Mouse (Mus musculus) neural tube, embryonic 11.5 days (tissue): ENCODE results near the gene Itih5. TPM values are rescaled to one million over a fixed set of nuclear protein-coding genes. Genes with fewer than 3 reads are reported as not detected.
A peak's percentile ranks its signal among the peaks of the same experiment; 100 is the strongest.

Experiments
- ATAC-seq: fragments of 200-750 bp; cut with Nextera tagmentation; 2 replicates; pipeline ENCODE4 v1.8.0; 2017; ENCODE audit warnings: moderate number of reproducible peaks, mild to moderate bottlenecking, moderate TSS enrichment, moderate library complexity; ENCODE audit not compliant: insufficient read depth, low FRiP score, low TSS enrichment
- DNase-seq: peaks from one replicate; pipeline ENCODE4 v3.0.0-alpha.2; 2015; ENCODE audit warnings: low spot score
- H3K27ac ChIP-seq: fragments of 300-500 bp; sonication (generic); 2 replicates; pipeline ENCODE4 v1.5.1; 2014; ENCODE audit warnings: low read depth, mild to moderate bottlenecking, low read length
- H3K27me3 ChIP-seq: fragments of 300-500 bp; sonication (generic); 2 replicates; pipeline ENCODE4 v1.6.1; 2014; ENCODE audit warnings: mild to moderate bottlenecking, low read length, mixed read lengths; ENCODE audit not compliant: control insufficient read depth, insufficient read depth
- H3K36me3 ChIP-seq: fragments of 300-500 bp; sonication (generic); 2 replicates; pipeline ENCODE4 v1.6.1; 2014; ENCODE audit warnings: mild to moderate bottlenecking, low read length, moderate library complexity, mixed read lengths; ENCODE audit not compliant: control insufficient read depth, insufficient read depth
- H3K4me1 ChIP-seq: fragments of 300-500 bp; sonication (generic); 2 replicates; pipeline ENCODE4 v1.6.1; 2014; ENCODE audit warnings: low read length, mixed read lengths; ENCODE audit not compliant: control insufficient read depth, insufficient read depth
- H3K4me2 ChIP-seq: fragments of 300-500 bp; sonication (generic); 2 replicates; pipeline ENCODE4 v1.6.1; 2014; ENCODE audit warnings: low read depth, mild to moderate bottlenecking, moderate library complexity
- H3K4me3 ChIP-seq: fragments of 300-500 bp; sonication (generic); 2 replicates; pipeline ENCODE4 v1.5.1; 2014; ENCODE audit warnings: low read depth, low read length
- H3K9ac ChIP-seq: fragments of 300-500 bp; sonication (generic); 2 replicates; pipeline ENCODE4 v1.6.1; 2014; ENCODE audit warnings: mild to moderate bottlenecking, low read length
- H3K9me3 ChIP-seq: fragments of 300-500 bp; sonication (generic); 2 replicates; pipeline ENCODE4 v1.6.1; 2016; ENCODE audit warnings: low read length; ENCODE audit not compliant: control insufficient read depth
- WGBS: fragments of 180-500 bp; shearing (Covaris S2); extraction: QIAGEN DNeasy Blood & Tissue Kit; methylation state at CpG from one replicate; pipeline ENCODE4 v1.1.7; 2014; 5-methylcytosine and 5-hydroxymethylcytosine counted together
- polyA plus RNA-seq: library from polyadenylated mRNA; unstranded; fragments of >200 nt; fragmentation: Nextera tagmentation; extraction: Ambion mirVana; gene quantifications from 2 replicates; pipeline ENCODE4 v1.2.1, GENCODE M21; 2014

The Itih5 gene
- 4.9 and 5.0 TPM in 2 replicates for polyA plus RNA-seq

GRCm38 (mm10) chr2:10153201-10154075 is at the start of gene Itih5:
Gene Itih5 (plus strand): TSS chr2:10153571.
- 0 out of 2 replicates have a peak, but pooled peaks cover 5% of the 10 kb centered on the region for H3K4me1 ChIP-seq
- no peaks in the 10 kb centered on the region for H3K27me3 ChIP-seq
- 8% methylated on average over 27 of the region's 27 CpGs for WGBS
- H3K9ac ChIP-seq = peak within 1 kb of the TSS; percentile 44
- DNase-seq (peak; percentile 78), ATAC-seq (peak; percentile 91)
- peak within 1 kb of the TSS; percentile 77 for H3K4me2 ChIP-seq
- peak within 1 kb of the TSS; percentile 38 for H3K4me3 ChIP-seq
- H3K36me3 ChIP-seq = no peaks in the 10 kb centered on the region
- no peak within 1 kb of the TSS for H3K27ac ChIP-seq
- H3K9me3 ChIP-seq = no peaks in the 10 kb centered on the region

DNA sequence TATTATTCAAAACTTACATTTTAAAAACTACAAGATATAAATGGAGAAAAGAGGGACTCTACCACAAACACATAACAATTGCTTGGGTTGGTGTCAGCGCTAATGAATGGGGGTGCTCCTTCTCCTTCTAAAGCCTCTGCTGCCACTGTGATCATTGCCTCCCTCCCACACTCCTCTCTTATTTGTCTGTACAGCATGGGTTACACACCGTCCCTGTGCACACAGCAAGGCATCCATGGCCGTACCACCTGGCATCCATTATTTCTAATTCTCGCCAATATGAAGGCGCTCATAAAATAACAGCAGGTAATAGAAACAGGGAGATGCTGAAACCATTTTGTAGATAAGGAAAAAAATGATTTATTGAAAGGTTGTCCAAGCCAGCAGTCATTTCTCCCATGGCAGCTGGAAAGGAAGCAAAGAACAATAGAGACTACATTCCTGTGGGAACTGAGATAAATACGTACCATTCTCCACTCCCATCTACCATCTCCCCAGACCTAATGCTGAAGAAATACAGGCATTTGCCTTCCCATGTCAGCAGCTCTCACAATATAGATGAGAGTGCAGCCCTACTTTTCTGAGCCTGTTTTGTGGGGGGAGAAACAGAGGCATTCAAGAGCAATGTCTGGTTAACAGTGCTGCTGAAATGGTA is 44.7 kb upstream of the Itih5 start:
- no peak for DNase-seq
- Histone ChIP-seq H3K27ac (no peak overlapping the region), H3K9me3 (no peaks in the 10 kb centered on the region), H3K27me3 (no peaks in the 10 kb centered on the region), H3K4me2 (no peak overlapping the region), H3K9ac (no peak overlapping the region), H3K4me3 (no peak overlapping the region), H3K36me3 (no peaks in the 10 kb centered on the region), H3K4me1 (no peaks in the 10 kb centered on the region)
- no peak for ATAC-seq
- WGBS = 73% methylated on average over 6 of the region's 6 CpGs

- DNase-seq = no peak
- no peaks in the 10 kb centered on the region for H3K4me1 ChIP-seq
- no peak overlapping the region for H3K4me2 ChIP-seq
- no peak overlapping the region for H3K4me3 ChIP-seq
- no peak for ATAC-seq
- no peak overlapping the region for H3K27ac ChIP-seq
- no peaks in the 10 kb centered on the region for H3K9me3 ChIP-seq
- WGBS = 80% methylated on average over 1 of the region's 1 CpGs
- H3K27me3 ChIP-seq = no peaks in the 10 kb centered on the region
- H3K36me3 ChIP-seq = no peaks in the 10 kb centered on the region
- H3K9ac ChIP-seq = no peak overlapping the region
These were observed 34.6 kb upstream of the Itih5 start for GRCm38 (mm10) chr2:10118751-10119150.

- no peak overlapping the region for H3K4me3 ChIP-seq
- no peaks in the 10 kb centered on the region for H3K27me3 ChIP-seq
- H3K27ac ChIP-seq = no peak overlapping the region
- DNase-seq = no peak
- no peaks in the 10 kb centered on the region for H3K4me1 ChIP-seq
- H3K9ac ChIP-seq = no peak overlapping the region
- H3K9me3 ChIP-seq = no peaks in the 10 kb centered on the region
- WGBS = 90% methylated on average over 8 of the region's 8 CpGs
- ATAC-seq = no peak
- H3K36me3 ChIP-seq = no peaks in the 10 kb centered on the region
- no peak overlapping the region for H3K4me2 ChIP-seq
These were observed 34.1 kb upstream of the Itih5 start for GRCm38 (mm10) chr2:10119276-10119675.

GRCm38 (mm10) chr2:10121826-10122225 is 31.5 kb upstream of the Itih5 start:
- Histone ChIP-seq H3K27me3 (no peaks in the 10 kb centered on the region), H3K36me3 (no peaks in the 10 kb centered on the region), H3K4me1 (no peaks in the 10 kb centered on the region), H3K4me3 (no peak overlapping the region), H3K9ac (no peak overlapping the region), H3K9me3 (no peaks in the 10 kb centered on the region), H3K4me2 (no peak overlapping the region), H3K27ac (no peak overlapping the region)
- DNase-seq = no peak
- WGBS = 70% methylated on average over 3 of the region's 3 CpGs
- no peak for ATAC-seq

DNA sequence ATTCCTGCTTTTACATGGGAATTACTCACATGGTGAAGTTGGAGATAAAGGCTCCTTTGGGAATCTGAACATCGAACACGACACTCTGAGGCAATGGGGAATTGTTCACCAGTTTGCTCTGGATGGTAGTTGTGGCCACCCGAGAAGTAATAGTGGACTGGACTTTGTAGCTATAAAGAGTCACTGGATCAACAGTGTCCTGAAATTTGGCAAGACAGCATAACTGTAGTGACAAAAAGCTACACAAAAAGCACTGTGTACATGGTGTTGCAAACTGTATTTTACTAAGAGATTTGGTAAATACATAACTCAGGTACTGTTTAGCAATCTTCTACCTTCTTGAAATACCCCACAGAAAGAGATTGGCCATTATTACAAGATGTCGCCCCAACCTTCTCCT is 27.2 kb upstream of the Itih5 start:
- Histone ChIP-seq H3K9me3 (no peaks in the 10 kb centered on the region), H3K4me3 (no peak overlapping the region), H3K36me3 (no peaks in the 10 kb centered on the region), H3K9ac (no peak overlapping the region), H3K27ac (no peak overlapping the region), H3K4me2 (no peak overlapping the region), H3K27me3 (no peaks in the 10 kb centered on the region), H3K4me1 (no peaks in the 10 kb centered on the region)
- no peak for ATAC-seq
- DNase-seq = no peak
- 90% methylated on average over 4 of the region's 4 CpGs for WGBS

DNA sequence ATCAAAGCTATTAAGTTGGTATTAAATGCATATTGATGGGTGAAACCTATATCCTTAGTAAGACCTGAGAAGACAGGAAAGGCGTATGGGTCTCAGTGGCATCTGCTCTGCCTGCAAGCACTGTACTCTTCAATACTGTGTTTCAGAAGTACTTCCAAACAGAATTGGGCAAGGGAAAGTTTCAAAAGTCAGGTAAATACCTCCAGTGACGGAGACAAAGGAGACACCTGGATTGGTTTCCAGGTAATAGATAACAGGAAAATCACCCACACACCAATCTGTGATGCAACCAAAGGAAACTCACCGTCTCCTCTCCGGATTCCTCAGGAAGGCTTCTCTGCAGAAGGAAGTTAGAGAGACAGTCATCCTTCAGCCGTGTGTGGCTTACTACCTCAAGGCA is 25.9 kb upstream of the Itih5 start:
- no peaks in the 10 kb centered on the region for H3K4me1 ChIP-seq
- no peak overlapping the region for H3K4me3 ChIP-seq
- no peaks in the 10 kb centered on the region for H3K27me3 ChIP-seq
- no peak for ATAC-seq
- no peak overlapping the region for H3K4me2 ChIP-seq
- no peaks in the 10 kb centered on the region for H3K36me3 ChIP-seq
- no peak for DNase-seq
- no peak overlapping the region for H3K27ac ChIP-seq
- no peak overlapping the region for H3K9ac ChIP-seq
- H3K9me3 ChIP-seq = no peaks in the 10 kb centered on the region
- 94% methylated on average over 5 of the region's 5 CpGs for WGBS

DNA sequence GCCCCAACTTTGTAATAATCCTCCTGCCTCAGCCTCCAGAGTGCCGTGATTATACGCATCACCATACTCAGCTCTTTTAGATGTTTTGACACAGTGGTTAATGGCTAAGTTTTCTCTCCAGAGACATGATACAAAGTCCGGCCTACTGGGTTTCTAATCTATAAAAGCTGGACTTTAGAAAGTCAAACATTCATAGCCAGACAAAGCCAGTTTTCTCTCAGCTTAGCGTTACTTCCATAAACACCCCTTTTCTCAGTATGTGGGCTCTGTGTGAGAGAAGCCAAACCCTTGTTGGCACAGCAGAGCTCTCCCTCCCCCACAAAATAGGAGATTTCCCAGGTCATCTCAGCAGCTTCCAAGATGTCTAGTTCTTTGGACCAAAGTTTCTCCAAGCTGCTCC is 24.8 kb upstream of the Itih5 start:
- WGBS = 78% methylated on average over 4 of the region's 4 CpGs

More for the DNA sequence above, 24.8 kb upstream of the Itih5 start:
- no peak for ATAC-seq
- H3K4me1 ChIP-seq = no peaks in the 10 kb centered on the region
- no peak overlapping the region for H3K4me3 ChIP-seq
- no peak overlapping the region for H3K27ac ChIP-seq
- no peak overlapping the region for H3K4me2 ChIP-seq
- no peak for DNase-seq
- no peaks in the 10 kb centered on the region for H3K27me3 ChIP-seq
- H3K9ac ChIP-seq = no peak overlapping the region
- no peaks in the 10 kb centered on the region for H3K36me3 ChIP-seq
- no peaks in the 10 kb centered on the region for H3K9me3 ChIP-seq
